9 mouse cellular contexts compared by ENCODE assay signal in genomic region chrX:144689119-144689858, GRCm38 (mm10). TPM values are rescaled to one million over a fixed set of nuclear protein-coding genes. Genes with fewer than 3 reads are reported as not detected.
A peak's percentile ranks its signal among the peaks of the same experiment; 100 is the strongest.
DNase-seq lines count a peak whose midpoint lies in the region; ATAC-seq and TF ChIP-seq lines count a peak whose summit lies in the region.
"Had no signal": no experiment of that assay in that cellular context is flagged by ENCODE, and none has a peak within 500 bp of the region (broad histone marks: within the 10 kb centered on the region; RNA-seq: fewer than 3 reads in every experiment).

No protein-coding gene starts in this region.

- peak overlapping the region; percentile 57; the same call in 1 of the 2 replicates for H3K4me3 ChIP-seq in liver, adult 2 months (ENCODE audit: insufficient read depth, low read depth, low read length)
- H3K4me3 ChIP-seq in forebrain, postnatal 0 days (ENCODE audit: low read depth, low read length): peak overlapping the region; percentile 44
- peak overlapping the region; percentile 33 to 51 for H3K4me3 ChIP-seq in liver, embryonic 14.5 days (ENCODE audit: insufficient read depth in 1 of 2, low read depth in 2 of 2, low read length in 2 of 2)

- no peaks in the 10 kb centered on the region for H3K79me2 ChIP-seq in liver, adult 2 months (ENCODE audit: control insufficient read depth, insufficient read depth, low read length)

- DNase-seq in cerebellum, postnatal 10 days: peak; percentile 28 to 29
- no peak for DNase-seq in cerebellum, adult 9-11 months
- DNase-seq in liver, adult 2 months (ENCODE audit: extremely low read depth, low read depth, low spot score): no peak
- no peak for DNase-seq in liver
- DNase-seq in forebrain, postnatal 0 days: peak; percentile 37
- no peak for DNase-seq in liver, embryonic 14.5 days (ENCODE audit: low read depth in 3 of 3, low spot score in 3 of 3)
- DNase-seq in urinary bladder, postnatal 25 days (ENCODE audit: low spot score): no peak
- DNase-seq in thymus, postnatal 4 days: no peak

- H3K9me3 ChIP-seq in forebrain, postnatal 0 days (ENCODE audit: low read length): no peaks in the 10 kb centered on the region
- H3K9me3 ChIP-seq in liver, embryonic 14.5 days (ENCODE audit: control insufficient read depth, low read length): no peaks in the 10 kb centered on the region

- no peaks in the 10 kb centered on the region for H3K36me3 ChIP-seq in liver, adult 2 months (ENCODE audit: control insufficient read depth, insufficient read depth, low read length)
- H3K36me3 ChIP-seq in forebrain, postnatal 0 days (ENCODE audit: insufficient read depth): no peaks in the 10 kb centered on the region
- H3K36me3 ChIP-seq in liver, embryonic 14.5 days (replicated peaks; ENCODE audit: control insufficient read depth, insufficient read depth, low read depth): no peaks in the 10 kb centered on the region

- H3K9ac ChIP-seq in liver, adult 2 months (ENCODE audit: low read depth, low read length): 0 out of 2 replicates have a peak overlapping the region, but pooled peaks have one; percentile 51
- H3K9ac ChIP-seq in forebrain, postnatal 0 days: peak overlapping the region; percentile 46; the same call in 1 of the 2 replicates
- no peak overlapping the region for H3K9ac ChIP-seq in liver, embryonic 14.5 days (replicated peaks)

- no peak overlapping the region for H3K27ac ChIP-seq in liver, adult 2 months (replicated peaks; ENCODE audit: insufficient read depth, low read depth, low read length)
- H3K27ac ChIP-seq in forebrain, postnatal 0 days (ENCODE audit: low read depth, low read length): no peak overlapping the region
- H3K27ac ChIP-seq in liver, embryonic 14.5 days: no peak overlapping the region

- peak overlapping the region; percentile 58 for H3K4me2 ChIP-seq in forebrain, postnatal 0 days (ENCODE audit: low read depth)
- H3K4me2 ChIP-seq in liver, embryonic 14.5 days (ENCODE audit: low read depth): peak overlapping the region; percentile 18; the same call in 1 of the 2 replicates

- 2% methylated on average over 19 of the region's 21 CpGs for WGBS in liver, adult 2 months
- WGBS in forebrain, postnatal 0 days: 19% methylated on average over 19 of the region's 21 CpGs
- 16% methylated on average over 19 of the region's 21 CpGs for WGBS in liver, embryonic 14.5 days (ENCODE audit: insufficient replicate concordance)

- no peak for TF ChIP-seq CTCF in liver, adult 2 months (IDR thresholded peaks at IDR 0.05; ENCODE audit: low read depth, low read length)
- 0 out of 2 replicates have a peak, but pooled peaks have one; percentile 16 for TF ChIP-seq CTCF in forebrain, postnatal 0 days (IDR thresholded peaks at IDR 0.05; ENCODE audit: low read depth)
- no peak for TF ChIP-seq CTCF in liver, embryonic 14.5 days (IDR thresholded peaks at IDR 0.05; ENCODE audit: low read depth)

- peak; percentile 75 for ATAC-seq in forebrain, postnatal 0 days
- ATAC-seq in liver, embryonic 14.5 days (ENCODE audit: insufficient read depth): no peak

- no peaks in the 10 kb centered on the region; the same call in 1 of the 2 replicates for H3K27me3 ChIP-seq in liver, adult 2 months (ENCODE audit: control insufficient read depth, insufficient read depth, low read length)
- H3K27me3 ChIP-seq in forebrain, postnatal 0 days (ENCODE audit: insufficient read depth, low read length): 0 out of 2 replicates have a peak, but pooled peaks cover 2% of the 10 kb centered on the region
- peaks cover 5% of the 10 kb centered on the region for H3K27me3 ChIP-seq in liver, embryonic 14.5 days (ENCODE audit: control insufficient read depth, insufficient read depth, low read length)

- H3K4me1 ChIP-seq in liver, adult 2 months (ENCODE audit: control insufficient read depth, insufficient read depth, low read length): no peaks in the 10 kb centered on the region
- H3K4me1 ChIP-seq in forebrain, postnatal 0 days (ENCODE audit: insufficient read depth): no peaks in the 10 kb centered on the region
- H3K4me1 ChIP-seq in liver, embryonic 14.5 days (replicated peaks; ENCODE audit: control insufficient read depth in 2 of 2, insufficient read depth in 2 of 2, low read length in 1 of 2): no peaks in the 10 kb centered on the region

- no peak for TF ChIP-seq POLR2A in liver, adult 2 months (IDR thresholded peaks at IDR 0.05; ENCODE audit: extremely low read depth, insufficient read depth, low read length)

- no peak for TF ChIP-seq EP300 in liver, embryonic 14.5 days (IDR thresholded peaks at IDR 0.05; ENCODE audit: low read depth)

RNA-seq across cellular contexts. Expression of gene Rtl4, which starts 0.6 kb away (rescaled TPM):
- not detected in 2 replicates for total RNA-seq in liver, adult 2 months (2014; rRNA removed)
- not detected in 2 replicates for polyA plus RNA-seq in liver, adult 2 months (2012; rRNA removed)
- total RNA-seq in forebrain, postnatal 0 days (2014; rRNA removed): 0.85 and 2.2 TPM in 2 replicates
- polyA plus RNA-seq in forebrain, postnatal 0 days (2015; fragmentation: Nextera tagmentation; extraction: Ambion mirVana): 1.1 and 1.4 TPM in 2 replicates
- 0.21 and 0.26 TPM in 2 replicates for polyA plus RNA-seq in liver, embryonic 14.5 days (2012; rRNA removed)
- 0.69 and 0.81 TPM in 2 replicates for polyA plus RNA-seq in liver, embryonic 14.5 days (2014; fragmentation: Nextera tagmentation; extraction: Ambion mirVana)
- total RNA-seq: neutrophil, adult 5-6 weeks had no signal

RNA-seq across cellular contexts. Expression of gene Trpc5, which starts 1.3 kb away (rescaled TPM):
- total RNA-seq in liver, adult 2 months (2014; rRNA removed): 0.07 TPM in 1 of 2 replicates, not detected in the other
- polyA plus RNA-seq in liver, adult 2 months (2012; rRNA removed): not detected in 2 replicates
- 15.3 and 17.5 TPM in 2 replicates for total RNA-seq in forebrain, postnatal 0 days (2014; rRNA removed)
- 2.8 and 3.8 TPM in 2 replicates for polyA plus RNA-seq in forebrain, postnatal 0 days (2015; fragmentation: Nextera tagmentation; extraction: Ambion mirVana)
- 0.02 and 0.04 TPM in 2 replicates for polyA plus RNA-seq in liver, embryonic 14.5 days (2012; rRNA removed)
- 0.03 TPM in 1 of 2 replicates, not detected in the other for polyA plus RNA-seq in liver, embryonic 14.5 days (2014; fragmentation: Nextera tagmentation; extraction: Ambion mirVana)
- total RNA-seq: neutrophil, adult 5-6 weeks had no signal

Comparison
In these comparisons a context has a peak if more than half of its experiments do, and no peak if none do; other contexts are left out.
1. DNase-seq: peak in cerebellum, postnatal 10 days (2 of 2) and forebrain, postnatal 0 days (single experiment); none in cerebellum, adult 9-11 months (single experiment), liver, adult 2 months (single experiment), liver (single experiment), liver, embryonic 14.5 days (0 of 3), urinary bladder, postnatal 25 days (single experiment) and thymus, postnatal 4 days (single experiment).
2. Peak in every context shown above with its lines, with median percentiles within 50 percentile points of each other: H3K4me3 ChIP-seq.